Mouse (Mus musculus): ENCODE data around the gene Synpo2l.

- no peak for TF ChIP-seq POLR2A (IDR thresholded peaks at IDR 0.05; ENCODE audit: control insufficient read depth, low read depth, low read length)
- no peak for TF ChIP-seq CTCF (IDR thresholded peaks at IDR 0.05; ENCODE audit: control insufficient read depth, insufficient read depth, insufficient replicate concordance, low read depth, low read length)
Measured at GRCm38 (mm10) chr14:20713832-20714231, 45.7 kb upstream of the Synpo2l start.

Measured in testis, adult 2 months (tissue).